Mouse (Mus musculus) liver, embryonic 18 days (tissue): ENCODE results near the gene Paqr7. TPM values are rescaled to one million over a fixed set of nuclear protein-coding genes. Genes with fewer than 3 reads are reported as not detected.

ENCODE experiments used
- polyA plus RNA-seq: library from polyadenylated mRNA; depleted of rRNA; stranded (reverse); fragments of >200 nt; gene quantifications from 2 replicates; pipeline ENCODE4 v1.2.3, GENCODE M21; 2012; rRNA removed

Gene Paqr7
- polyA plus RNA-seq: 7.9 and 8.0 TPM in 2 replicates

DNA sequence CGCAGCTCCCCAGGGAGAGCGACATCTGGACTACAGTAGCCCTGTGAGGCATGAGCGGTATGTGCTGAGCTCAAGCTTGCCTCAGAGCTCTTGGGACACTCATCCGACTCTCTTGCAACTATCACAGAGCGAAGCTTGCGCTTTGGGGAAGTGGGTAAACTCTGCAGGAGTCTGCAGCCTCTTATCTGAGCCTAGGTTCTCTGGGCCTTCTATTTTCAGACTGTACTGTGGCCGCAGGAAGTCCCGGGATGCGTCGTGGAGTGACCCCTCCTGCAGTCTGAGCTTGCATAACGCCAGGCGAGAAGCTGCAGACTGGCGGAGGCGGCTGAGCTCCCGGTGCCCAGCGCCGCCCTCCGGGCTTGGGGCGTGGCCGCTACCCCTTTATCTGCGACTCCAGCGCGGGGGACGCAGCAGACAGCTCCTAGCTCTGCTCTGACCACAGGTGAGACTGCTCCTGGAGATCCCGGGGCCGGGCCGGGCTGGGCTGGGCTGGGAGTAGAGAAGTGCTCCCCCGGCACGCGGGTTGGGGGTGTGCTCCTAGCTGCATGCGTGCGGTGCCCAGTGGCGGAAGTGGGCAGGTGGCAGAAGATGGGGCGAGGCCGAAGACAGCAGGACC, at the start of gene Paqr7:
TSS of gene Paqr7 (plus strand) at position 103 of the 616 bp plus-strand sequence.

DNA sequence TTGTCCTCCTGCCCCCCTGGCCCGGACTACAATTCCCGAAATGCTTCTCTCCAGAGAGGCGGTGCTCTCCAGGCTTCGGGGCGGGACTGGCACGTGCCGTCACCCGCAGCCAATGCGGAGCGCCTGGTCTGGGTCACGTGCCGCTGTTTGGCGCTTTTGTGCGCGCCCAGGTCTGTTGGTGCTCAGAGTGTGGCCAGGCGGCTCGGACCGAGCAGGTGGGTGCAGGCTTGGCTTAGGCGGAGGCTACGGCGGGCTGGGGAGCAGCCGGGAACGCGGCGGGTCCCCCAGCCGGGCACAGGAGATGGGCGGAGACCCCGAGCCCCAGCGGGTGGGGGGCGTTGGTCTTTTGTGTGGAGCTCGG, 28.3 kb upstream of the Paqr7 start, which contains the start of gene Stmn1:
TSS of gene Stmn1 (plus strand) at position 106 of the 361 bp plus-strand sequence.

GRCm38 (mm10) chr4:134510845-134511411, 14.4 kb downstream of the Paqr7 start, which contains the start of gene Aunip:
Aunip (plus strand) TSS chr4:134510999.

GRCm38 (mm10) chr4:134534932-134535786, 38.7 kb downstream of the Paqr7 start, which contains the start of gene Mtfr1l:
Mtfr1l (minus strand) TSS chr4:134535387.

DNA sequence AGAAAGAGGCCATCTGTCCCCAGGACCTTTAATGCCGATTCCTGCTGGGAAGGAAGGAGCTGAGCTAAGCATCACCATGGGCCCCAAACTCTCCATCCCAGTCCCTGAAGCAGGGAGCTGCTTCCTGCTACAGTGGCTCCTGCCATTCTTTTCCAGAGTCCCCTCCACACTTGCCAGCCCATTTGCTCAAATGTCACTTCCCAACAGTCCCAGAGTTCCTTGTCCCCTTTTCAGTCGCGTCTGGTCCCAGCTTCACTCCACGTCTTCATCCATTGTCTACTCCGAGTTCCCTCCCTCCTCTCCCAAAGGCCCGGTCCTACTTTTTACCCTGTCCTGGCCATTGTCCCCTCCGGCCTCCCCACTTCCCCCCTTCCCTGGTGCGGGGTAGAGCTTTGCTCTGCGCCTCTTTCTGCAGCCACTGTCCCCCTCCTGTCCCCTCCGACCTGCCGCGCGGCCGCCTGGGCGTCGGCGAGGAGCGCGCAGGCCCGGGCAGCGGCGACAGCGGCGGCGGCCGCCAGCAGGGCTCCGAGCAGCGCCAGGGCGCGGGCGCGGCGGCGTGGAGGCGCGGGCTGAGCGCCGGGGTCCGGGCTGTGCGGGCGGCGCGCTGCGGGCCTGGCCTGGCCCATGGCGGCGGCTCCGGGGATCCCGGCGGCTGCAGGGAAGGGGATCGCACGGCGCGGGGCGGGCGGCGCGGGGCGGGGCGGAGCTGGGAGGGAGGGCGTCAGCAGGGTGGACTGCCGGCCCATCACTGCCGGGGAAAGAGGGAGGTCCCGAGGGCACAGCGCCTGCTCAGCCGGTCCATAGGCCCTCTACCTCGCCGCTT, 55.2 kb downstream of the Paqr7 start, which contains the start of gene Selenon:
TSS of gene Selenon (minus strand) at position 673 of the 823 bp plus-strand sequence.

Other genes with a start within 250 kb of the Paqr7 start
- gene Gm30191, start 249.8 kb upstream of the Paqr7 start, polyA plus RNA-seq: not detected in 2 replicates
- 1.3 and 1.4 TPM in 2 replicates for gene Grrp1, start 242.6 kb upstream of the Paqr7 start, polyA plus RNA-seq
- gene Pdik1l, start 208.8 kb upstream of the Paqr7 start, polyA plus RNA-seq: 3.4 TPM in 2 replicates
- 0.14 and 0.17 TPM in 2 replicates for gene Trim63, start 181.6 kb upstream of the Paqr7 start, polyA plus RNA-seq
- 0.01 and 0.02 TPM in 2 replicates for gene Slc30a2, start 153.5 kb upstream of the Paqr7 start, polyA plus RNA-seq
- gene Extl1, start 112.8 kb upstream of the Paqr7 start, polyA plus RNA-seq: 0.38 and 0.41 TPM in 2 replicates
- gene Pafah2, start 100.4 kb upstream of the Paqr7 start, polyA plus RNA-seq: 18.1 and 20.3 TPM in 2 replicates
- gene Stmn1, start 28.4 kb upstream of the Paqr7 start, polyA plus RNA-seq: 43.6 and 45.0 TPM in 2 replicates
- gene Aunip, start 14.3 kb downstream of the Paqr7 start, polyA plus RNA-seq: 7.2 and 8.8 TPM in 2 replicates
- 33.9 and 34.0 TPM in 2 replicates for gene Mtfr1l, start 38.7 kb downstream of the Paqr7 start, polyA plus RNA-seq
- gene Selenon, start 55.5 kb downstream of the Paqr7 start, polyA plus RNA-seq: 4.0 and 4.4 TPM in 2 replicates
- 2.0 and 2.5 TPM in 2 replicates for gene Man1c1, start 207.6 kb downstream of the Paqr7 start, polyA plus RNA-seq